Mouse (Mus musculus) megakaryocyte, embryonic 14.5 days (primary cell): ENCODE results near the gene Gad2.

Experiments used
- FLI1 ChIP-seq: IDR thresholded peaks from 2 replicates; pipeline ENCODE4 v1.6.1; 2012; ENCODE audit warnings: low read length, inconsistent platforms, mixed read lengths
- GATA1 ChIP-seq: IDR thresholded peaks from 3 replicates; pipeline ENCODE4 v1.6.1; 2012; ENCODE audit warnings: mixed read lengths, low read length, inconsistent platforms, borderline replicate concordance

DNA sequence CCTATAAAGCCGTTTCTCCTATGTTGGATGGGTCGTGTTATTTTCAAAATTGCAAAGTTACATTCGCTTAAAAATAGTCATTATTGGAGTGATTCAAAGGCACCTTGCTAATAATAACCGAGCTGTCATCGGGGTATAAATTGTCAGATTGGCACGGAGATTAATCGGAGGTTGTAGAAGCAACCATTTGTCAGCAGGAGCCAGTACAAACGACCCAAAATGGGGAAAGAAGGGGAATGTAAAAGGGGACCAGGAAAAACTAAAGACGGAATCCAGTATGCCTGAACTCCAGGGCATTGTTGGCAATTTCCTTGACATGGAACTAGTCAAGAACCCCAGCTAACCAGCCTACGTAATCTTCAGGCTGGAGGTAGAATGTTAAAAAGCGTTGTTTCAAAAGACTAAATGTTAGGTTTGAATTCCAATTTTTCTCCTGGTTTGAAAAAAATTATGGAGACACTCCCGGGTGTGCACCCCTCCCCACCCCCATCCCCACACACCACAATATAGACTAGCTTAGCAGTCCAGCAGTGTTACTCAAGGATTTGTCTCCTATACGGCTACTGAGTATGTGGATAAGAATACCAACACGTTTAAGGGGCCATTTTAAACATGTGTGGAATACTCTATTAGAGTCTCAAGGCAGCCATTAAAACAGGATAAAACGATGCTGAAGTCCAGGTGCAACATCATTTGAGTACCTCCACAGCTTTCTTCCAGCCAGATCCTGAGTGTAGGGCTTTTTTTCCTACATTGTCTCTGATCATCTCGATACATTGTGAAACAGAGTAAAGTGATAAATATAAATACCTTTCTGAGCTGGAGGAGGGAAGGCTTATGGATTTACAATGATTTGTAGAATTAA lies 3.3 kb downstream of the Gad2 start:
- no peak for TF ChIP-seq FLI1
- no peak for TF ChIP-seq GATA1
